In the genomic region with DNA sequence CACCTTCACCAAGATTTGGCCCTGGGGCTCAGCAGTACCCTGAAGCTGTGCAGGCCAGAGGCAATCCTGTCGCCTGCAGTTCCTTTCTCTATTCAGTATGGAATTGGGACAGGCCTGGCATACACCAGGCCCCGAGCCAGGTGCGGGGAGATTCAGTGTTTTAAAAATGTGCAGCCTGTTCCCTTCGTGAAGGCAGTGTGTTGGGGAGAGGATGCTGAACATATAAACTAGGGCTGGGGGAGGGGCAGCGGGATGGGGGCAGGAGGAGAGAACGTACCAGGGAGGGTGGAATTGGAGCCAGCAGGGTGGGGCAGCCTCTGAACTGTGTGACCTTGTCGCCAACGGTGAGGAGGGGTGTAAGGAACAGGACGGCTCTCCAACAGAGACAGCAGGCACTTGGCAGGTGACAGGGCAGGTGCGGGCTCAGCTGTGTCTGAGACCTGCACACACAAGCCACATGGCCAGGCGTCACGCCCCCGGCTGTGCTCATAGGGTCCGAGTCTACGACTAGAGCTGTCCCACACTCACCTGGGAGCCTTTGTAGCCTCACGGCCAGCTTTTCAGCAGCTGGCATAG, we compare ENCODE assay signal across 19 mouse cellular contexts. TPM values are rescaled to one million over a fixed set of nuclear protein-coding genes. Genes with fewer than 3 reads are reported as not detected.
DNase-seq lines count a peak whose midpoint lies in the region; TF ChIP-seq lines count a peak whose summit lies in the region.
"Had no signal": no experiment of that assay in that cellular context is flagged by ENCODE, and none has a peak within 500 bp of the region (broad histone marks: within the 10 kb centered on the region; RNA-seq: fewer than 3 reads in every experiment).

No protein-coding gene starts in this region.

- peak overlapping the region; percentile 20; the same call in 1 of the 2 replicates for H3K4me3 ChIP-seq in E14TG2a.4 (replicated peaks; ENCODE audit: low read length)
- H3K4me3 ChIP-seq: forebrain, embryonic 12.5 days; heart, embryonic 10.5 days; lung, embryonic 15.5 days had no signal

- H3K4me1 ChIP-seq in E14TG2a.4 (replicated peaks; ENCODE audit: low read depth, low read length), result peaks cover 65% of the 10 kb centered on the region

- peaks cover 10% of the 10 kb centered on the region for H3K36me3 ChIP-seq in E14TG2a.4 (ENCODE audit: insufficient read depth, low read length)
- H3K36me3 ChIP-seq: forebrain, embryonic 12.5 days; heart, embryonic 10.5 days; lung, embryonic 15.5 days had no signal

- peaks cover 23% of the 10 kb centered on the region for H3K27me3 ChIP-seq in E14TG2a.4 (ENCODE audit: insufficient read depth, low read length)

- no peaks in the 10 kb centered on the region for H3K9me3 ChIP-seq in E14TG2a.4 (ENCODE audit: low read length)
- H3K9me3 ChIP-seq: forebrain, embryonic 12.5 days; heart, embryonic 10.5 days; lung, embryonic 15.5 days had no signal

- peak; percentile 55 for DNase-seq in layer of hippocampus, adult 11-12 months (ENCODE audit: low spot score)
- no peak for DNase-seq in layer of hippocampus, postnatal 10 days (ENCODE audit: low spot score in 2 of 2)
- peak; percentile 49 for DNase-seq in ZHBTc4 (ENCODE audit: low read depth, low spot score)
- DNase-seq in right cerebral cortex, postnatal 14 days, result peak; percentile 65
- no peak for DNase-seq in gastrocnemius, postnatal 4 days (ENCODE audit: low spot score in 2 of 2)
- DNase-seq in T-cell, adult 2 months (ENCODE audit: low spot score), result no peak
- DNase-seq: adrenal gland, postnatal 25 days; cerebellum, adult 2 months; kidney, adult 8-10 months; kidney, postnatal 4 days; lung, postnatal 4 days; spleen, adult 18-20 months; thymus, adult 2 months had no signal

- TF ChIP-seq CTCF in E14TG2a.4 (conservative IDR thresholded peaks at IDR 0.05; ENCODE audit: low read length), result no peak

RNA-seq across cellular contexts. Expression of gene Tspan17, which starts 4.9 kb away (rescaled TPM):
- 10 to 100 TPM; 85.6 to 92.1 TPM for total RNA-seq in layer of hippocampus, postnatal 10 days (2021)
- 10 to 100 TPM; 27.8 to 28.0 TPM for total RNA-seq in gastrocnemius, postnatal 4 days (2021)

RNA-seq across cellular contexts. Expression of gene Eif4e1b, which starts 10.3 kb away (rescaled TPM):
- total RNA-seq in layer of hippocampus, postnatal 10 days (2021), result not detected
- not detected for total RNA-seq in gastrocnemius, postnatal 4 days (2021)
- total RNA-seq: adrenal gland, postnatal 25 days; common myeloid progenitor, adult 5-6 weeks; gastrocnemius, adult 18-20 months had no signal

RNA-seq across cellular contexts. Expression of gene Sncb, which starts 27.7 kb away (rescaled TPM):
- total RNA-seq in layer of hippocampus, postnatal 10 days (2021), result 100 to 1,000 TPM; 503 to 525 TPM
- total RNA-seq in gastrocnemius, postnatal 4 days (2021), result under 1 TPM in 1 of 2 experiments, not detected in 1; 0.20 TPM
- total RNA-seq: common myeloid progenitor, adult 5-6 weeks; gastrocnemius, adult 18-20 months had no signal

RNA-seq across cellular contexts. Expression of gene Gprin1, which starts 44.4 kb away (rescaled TPM):
- 100 to 1,000 TPM; 204 TPM for total RNA-seq in layer of hippocampus, postnatal 10 days (2021)
- total RNA-seq in gastrocnemius, postnatal 4 days (2021), result under 1 TPM; 0.76 to 0.78 TPM
- total RNA-seq: common myeloid progenitor, adult 5-6 weeks; gastrocnemius, adult 18-20 months had no signal

Comparison
In these comparisons a context has a peak if more than half of its experiments do, and no peak if none do; other contexts are left out.
1. DNase-seq: peak in layer of hippocampus, adult 11-12 months (single experiment), ZHBTc4 (single experiment) and right cerebral cortex, postnatal 14 days (single experiment); none in layer of hippocampus, postnatal 10 days (0 of 2), gastrocnemius, postnatal 4 days (0 of 2) and T-cell, adult 2 months (single experiment).
2. RNA of gene Sncb, which starts 27.7 kb away (total RNA-seq): 503 to 525 TPM in layer of hippocampus, postnatal 10 days; 0.20 TPM in gastrocnemius, postnatal 4 days; every median in the first group is over 100 times any median in the second.